Mouse (Mus musculus) kidney, adult 2 months (tissue): ENCODE measurements around the gene Scfd2. TPM values are rescaled to one million over a fixed set of nuclear protein-coding genes. Genes with fewer than 3 reads are reported as not detected.

Experiments used
- DNase-seq: peaks from one replicate; pipeline ENCODE4 v3.0.0; 2021
- H3K27ac ChIP-seq: fragments of 200-500 bp; 2 replicates; pipeline ENCODE4 v1.5.1; 2012; ENCODE audit warnings: low read depth, low read length, control low read depth, inconsistent platforms; ENCODE audit not compliant: insufficient read depth
- H3K27me3 ChIP-seq: fragments of 200-500 bp; replicated peaks from 2 replicates; pipeline ENCODE4 v1.6.1; 2012; ENCODE audit warnings: mild to moderate bottlenecking, moderate library complexity, low read length, inconsistent platforms; ENCODE audit not compliant: control insufficient read depth, insufficient read depth
- H3K36me3 ChIP-seq: fragments of 200-500 bp; 2 replicates; pipeline ENCODE4 v1.6.1; 2012; ENCODE audit warnings: mild to moderate bottlenecking, moderate library complexity, low read length, inconsistent platforms; ENCODE audit not compliant: control insufficient read depth, insufficient read depth
- H3K4me1 ChIP-seq: fragments of 200-500 bp; 2 replicates; pipeline ENCODE4 v1.6.1; 2011; ENCODE audit warnings: low read length; ENCODE audit not compliant: control insufficient read depth, insufficient read depth
- H3K4me3 ChIP-seq: fragments of 200-500 bp; 2 replicates; pipeline ENCODE4 v1.5.1; 2011; ENCODE audit warnings: mild to moderate bottlenecking, low read depth, low read length, control low read depth; ENCODE audit not compliant: insufficient read depth
- CTCF ChIP-seq: fragments of 200-500 bp; conservative IDR thresholded peaks from 2 replicates; pipeline ENCODE4 v1.5.1; 2011; ENCODE audit warnings: low read depth, mild to moderate bottlenecking, control low read depth, low read length, moderate library complexity, mixed read lengths; ENCODE audit not compliant: insufficient read depth, insufficient read length
- POLR2A ChIP-seq: fragments of 200-500 bp; IDR thresholded peaks from one replicate; pipeline ENCODE4 v1.6.1; 2011; ENCODE audit warnings: low read depth, low read length, control low read depth
- WGBS: fragments of 180-500 bp; shearing (Covaris S2); methylation state at CpG from one replicate; pipeline ENCODE4 v1.1.7; 2018; 5-methylcytosine and 5-hydroxymethylcytosine counted together
- polyA plus RNA-seq: library from polyadenylated mRNA; depleted of rRNA; stranded (reverse); fragments of >200 nt; gene quantifications from 2 replicates; pipeline ENCODE4 v1.2.3, GENCODE M21; 2012

Gene Scfd2
- polyA plus RNA-seq, 1 experiment = 16.1 TPM

- no peak for TF ChIP-seq POLR2A
- no peak overlapping the region for H3K4me3 ChIP-seq
- H3K36me3 ChIP-seq = no peaks in the 10 kb centered on the region
- H3K27me3 ChIP-seq = no peaks in the 10 kb centered on the region
- WGBS = 46% methylated on average over 1 of the region's 1 CpGs
- H3K27ac ChIP-seq = no peak overlapping the region
- 0 out of 2 replicates have a peak, but pooled peaks cover 3% of the 10 kb centered on the region for H3K4me1 ChIP-seq
- no peak for DNase-seq
Observed at GRCm38 (mm10) chr5:74267196-74267595, 264.4 kb downstream of the Scfd2 start.

- no peak for DNase-seq
- H3K27ac ChIP-seq = peak overlapping the region; percentile 79
- no peak overlapping the region for H3K4me3 ChIP-seq
- TF ChIP-seq CTCF (no peak), POLR2A (no peak)
- 0 out of 2 replicates have a peak, but pooled peaks cover 3% of the 10 kb centered on the region for H3K4me1 ChIP-seq
- no peaks in the 10 kb centered on the region for H3K27me3 ChIP-seq
- WGBS = 68% methylated on average over 5 of the region's 5 CpGs
- no peaks in the 10 kb centered on the region for H3K36me3 ChIP-seq
Observed at GRCm38 (mm10) chr5:74266476-74266819, 265.1 kb downstream of the Scfd2 start.

DNA sequence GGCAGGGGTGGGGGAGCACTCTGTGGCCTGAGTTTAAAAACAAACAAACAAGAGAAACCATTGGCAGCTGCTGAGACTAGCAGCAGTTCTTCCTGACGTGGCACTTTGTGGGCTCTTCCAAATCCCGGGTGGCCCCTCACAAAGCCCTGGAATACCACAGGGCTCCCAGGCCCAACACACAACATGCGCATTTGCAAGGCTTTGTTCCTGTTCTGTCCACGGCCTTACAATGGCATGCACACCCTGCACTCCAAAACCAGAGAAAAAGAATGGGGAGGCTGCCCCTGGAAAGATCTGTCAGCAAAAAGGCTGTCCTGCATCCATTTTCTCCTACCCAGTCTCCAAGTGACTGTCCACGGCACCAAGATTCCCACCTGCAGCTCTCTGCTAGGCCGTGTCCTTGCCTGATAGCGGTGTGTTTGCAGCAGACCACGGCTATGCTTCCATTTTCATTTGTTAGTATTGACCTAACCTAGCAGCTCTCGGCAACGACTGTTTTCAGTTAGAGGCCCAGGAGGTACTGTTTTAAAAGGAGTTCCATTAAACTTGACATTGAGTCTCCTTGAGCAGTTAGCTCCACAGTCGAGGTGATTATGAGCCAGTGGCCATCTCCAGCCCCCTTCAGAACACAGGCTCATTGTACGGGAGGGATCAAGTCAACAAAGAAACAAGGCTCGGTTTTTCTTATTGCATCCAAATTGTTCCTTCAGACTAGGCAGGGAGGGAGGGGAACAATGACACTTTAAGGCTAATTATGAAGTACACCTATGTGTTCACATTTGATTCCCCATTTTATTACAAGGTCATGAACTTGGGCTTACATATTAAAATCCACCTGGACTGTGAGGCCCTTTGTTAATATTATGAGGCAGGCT, 265.7 kb downstream of the Scfd2 start:
- Histone ChIP-seq H3K36me3 (no peaks in the 10 kb centered on the region), H3K4me1 (0 out of 2 replicates have a peak, but pooled peaks cover 3% of the 10 kb centered on the region), H3K27ac (peak overlapping the region; percentile 46), H3K4me3 (no peak overlapping the region), H3K27me3 (no peaks in the 10 kb centered on the region)
- WGBS = 64% methylated on average over 13 of the region's 13 CpGs
- TF ChIP-seq CTCF (no peak), POLR2A (no peak)
- peak; percentile 27 for DNase-seq

GRCm38 (mm10) chr5:74265151-74265550, 266.4 kb downstream of the Scfd2 start:
- H3K27me3 ChIP-seq = no peaks in the 10 kb centered on the region
- H3K4me3 ChIP-seq = no peak overlapping the region
- no peak overlapping the region for H3K27ac ChIP-seq
- TF ChIP-seq CTCF = no peak
- no peak for TF ChIP-seq POLR2A
- H3K4me1 ChIP-seq = 0 out of 2 replicates have a peak, but pooled peaks cover 3% of the 10 kb centered on the region
- no peaks in the 10 kb centered on the region for H3K36me3 ChIP-seq
- DNase-seq = no peak
- WGBS = 76% methylated on average over 6 of the region's 6 CpGs

DNA sequence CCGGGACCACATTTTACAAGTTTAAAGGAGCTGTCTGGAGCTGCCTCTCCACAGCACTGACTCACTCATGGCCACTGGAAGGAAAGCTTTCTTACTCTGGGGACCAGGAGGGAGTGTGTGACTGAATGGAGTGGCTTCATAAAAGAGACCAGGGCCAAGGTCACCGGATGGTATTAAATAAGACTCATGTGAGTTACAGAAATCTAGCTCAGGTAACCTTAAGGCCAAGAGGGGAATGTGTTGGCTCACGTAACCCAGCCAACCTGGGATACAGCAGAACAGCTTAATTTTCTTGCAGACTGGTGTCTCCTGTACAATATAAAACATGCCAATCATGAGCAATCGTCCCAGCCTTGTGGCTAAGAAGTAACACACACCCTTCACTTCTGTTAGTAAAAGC, 267.0 kb downstream of the Scfd2 start:
- H3K27me3 ChIP-seq = no peaks in the 10 kb centered on the region
- DNase-seq = no peak
- 0 out of 2 replicates have a peak, but pooled peaks cover 3% of the 10 kb centered on the region for H3K4me1 ChIP-seq
- TF ChIP-seq POLR2A (no peak), CTCF (no peak)
- H3K27ac ChIP-seq = no peak overlapping the region
- no peaks in the 10 kb centered on the region for H3K36me3 ChIP-seq
- WGBS = 73% methylated on average over 4 of the region's 4 CpGs
- no peak overlapping the region for H3K4me3 ChIP-seq

DNA sequence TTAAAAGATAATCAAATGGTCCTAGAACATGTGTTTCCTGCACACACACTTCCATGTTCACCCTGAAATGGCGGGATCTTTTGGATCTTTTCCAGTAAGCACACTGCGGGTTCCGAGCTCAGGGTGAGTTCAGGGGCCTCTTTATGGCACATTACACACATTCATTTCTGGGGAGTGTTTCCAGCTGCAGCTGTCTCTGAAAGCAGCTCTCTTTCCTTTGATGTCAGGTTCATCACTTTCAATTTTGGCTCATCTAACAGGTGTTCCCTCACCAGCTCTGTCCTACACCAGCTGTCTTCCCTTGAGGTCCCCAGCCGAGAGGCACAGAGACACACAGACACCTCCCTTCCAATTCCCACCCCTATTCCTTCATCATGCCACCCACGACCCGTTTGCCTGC, 270.5 kb downstream of the Scfd2 start:
- no peaks in the 10 kb centered on the region for H3K36me3 ChIP-seq
- TF ChIP-seq POLR2A (no peak), CTCF (no peak)
- H3K4me1 ChIP-seq = no peaks in the 10 kb centered on the region
- no peaks in the 10 kb centered on the region for H3K27me3 ChIP-seq
- no peak overlapping the region for H3K4me3 ChIP-seq
- 76% methylated on average over 6 of the region's 6 CpGs for WGBS
- H3K27ac ChIP-seq = no peak overlapping the region
- no peak for DNase-seq

GRCm38 (mm10) chr5:74260378-74260809, 271.2 kb downstream of the Scfd2 start:
- TF ChIP-seq CTCF = no peak
- TF ChIP-seq POLR2A = no peak
- no peak overlapping the region for H3K27ac ChIP-seq
- WGBS = 51% methylated on average over 9 of the region's 9 CpGs
- H3K4me3 ChIP-seq = peak overlapping the region; percentile 11; the same call in 1 of the 2 replicates
- H3K36me3 ChIP-seq = no peaks in the 10 kb centered on the region
- no peak for DNase-seq
- H3K27me3 ChIP-seq = no peaks in the 10 kb centered on the region
- no peaks in the 10 kb centered on the region for H3K4me1 ChIP-seq
